Mouse (Mus musculus): Measurements from ENCODE around the gene Ndufa1.
"Not testable (repeated sequence)": the region's sequence is repeated elsewhere in the genome, so short reads cannot be mapped to it uniquely, and the experiment has no call there.

The Ndufa1 gene

GRCm38 (mm10) chrX:37191105-37191743 is at the start of gene Ndufa1, which contains the start of gene Rnf113a1:
Gene Ndufa1 (minus strand): TSS chrX:37191163.
Gene Rnf113a1 (plus strand): TSS chrX:37191245.
- DNase-seq (ENCODE audit: low read depth, low spot score) = peak; percentile 94

DNA sequence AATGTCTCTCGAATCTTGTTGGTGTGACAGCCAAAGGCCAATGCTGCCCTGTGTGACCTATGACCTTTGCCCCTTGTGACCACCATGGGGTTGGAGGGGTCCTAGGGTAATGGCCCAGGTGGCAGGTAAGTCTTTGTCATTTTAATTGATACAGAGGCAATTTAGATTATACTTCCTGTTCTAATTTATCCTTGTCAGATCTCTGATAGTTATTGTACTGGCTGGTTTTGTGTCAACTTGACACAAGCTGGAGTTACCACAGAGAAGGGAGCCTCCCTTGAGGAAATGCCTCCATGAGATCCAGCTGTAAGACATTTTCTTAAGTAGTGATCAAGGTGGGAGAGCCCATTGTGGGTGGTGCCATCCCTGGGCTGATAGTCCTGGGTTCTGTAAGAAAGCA is 31.2 kb upstream of the Ndufa1 start, which contains the start of gene Rhox1:
Gene Rhox1 (minus strand): TSS at position 101 of the 400 bp plus-strand sequence.
- DNase-seq (ENCODE audit: low read depth, low spot score) = not testable (repeated sequence)

GRCm38 (mm10) chrX:37210941-37211340 is 20.0 kb upstream of the Ndufa1 start, which contains the start of gene Gm9:
Gene Gm9 (minus strand): TSS chrX:37211041.
- no peak for DNase-seq (ENCODE audit: low read depth, low spot score)

DNA sequence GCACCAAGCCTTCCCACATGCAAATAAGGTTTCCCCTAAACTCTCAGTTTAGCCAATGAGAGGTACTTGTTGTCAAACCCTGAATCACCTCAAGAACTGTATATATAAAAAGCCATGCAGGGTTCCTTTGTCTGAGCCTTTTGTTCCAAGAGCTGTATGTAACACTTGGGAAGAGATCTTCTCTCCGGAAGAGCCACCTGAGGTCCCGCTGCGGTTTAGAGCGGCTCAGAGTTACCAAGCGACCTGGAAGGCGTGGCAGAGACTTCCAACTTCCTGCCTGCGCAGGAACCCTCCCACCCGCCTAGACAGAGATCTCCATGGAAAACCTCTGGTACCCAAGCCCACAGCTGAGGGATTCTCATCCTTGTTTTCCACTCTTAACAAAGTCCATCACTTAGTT is 7.7 kb upstream of the Ndufa1 start:
- no peak for DNase-seq (ENCODE audit: low read depth, low spot score)

- peak; percentile 27 for DNase-seq (ENCODE audit: low read depth, low spot score)
Measured at GRCm38 (mm10) chrX:37191744-37192379, 899 bp upstream of the Ndufa1 start.

DNA sequence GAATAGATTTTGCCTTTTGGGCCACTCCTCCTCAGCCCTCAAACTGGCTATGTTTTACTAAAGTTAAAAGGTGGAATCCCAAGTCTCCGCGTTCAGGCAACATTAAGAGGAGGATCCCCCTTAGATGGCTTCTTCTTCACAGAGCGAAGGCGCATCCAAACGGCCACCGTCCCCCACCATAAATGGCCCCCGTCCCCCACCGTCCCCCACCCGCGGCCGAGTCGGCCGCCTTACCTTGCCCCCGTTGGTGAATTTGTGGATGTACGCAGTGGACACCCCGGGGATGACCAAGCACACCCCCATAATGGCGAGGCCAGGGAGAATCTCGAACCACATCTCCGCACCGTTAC is 233 bp downstream of the Ndufa1 start:
- DNase-seq (ENCODE audit: low read depth, low spot score) = no peak

- DNase-seq (ENCODE audit: low read depth, low spot score) = peak; percentile 17
Measured at GRCm38 (mm10) chrX:37184401-37184800, 6.6 kb downstream of the Ndufa1 start.

DNA sequence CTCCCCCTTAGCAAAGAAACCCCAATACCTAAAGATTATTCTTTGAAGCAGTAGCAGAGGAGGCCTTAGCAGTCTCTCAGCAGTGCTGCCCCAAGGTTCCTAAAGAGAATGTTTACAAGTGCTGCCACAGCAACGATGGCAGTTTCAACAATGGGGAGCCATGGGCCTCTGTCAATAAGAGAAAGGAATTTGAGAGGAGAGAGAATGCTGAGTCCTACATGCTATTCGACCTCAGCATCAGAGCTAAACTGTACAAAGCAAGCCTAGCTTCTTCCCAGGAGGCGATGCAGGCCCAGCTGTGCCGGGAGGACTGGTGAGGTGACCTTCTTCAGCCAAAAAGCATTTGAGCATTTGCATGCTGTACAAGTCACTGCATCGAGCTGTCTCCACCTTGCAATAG is 22.2 kb downstream of the Ndufa1 start, which contains the start of gene Akap14:
Gene Akap14 (minus strand): TSS at position 101 of the 400 bp plus-strand sequence.
- DNase-seq (ENCODE audit: low read depth, low spot score) = no peak

DNA sequence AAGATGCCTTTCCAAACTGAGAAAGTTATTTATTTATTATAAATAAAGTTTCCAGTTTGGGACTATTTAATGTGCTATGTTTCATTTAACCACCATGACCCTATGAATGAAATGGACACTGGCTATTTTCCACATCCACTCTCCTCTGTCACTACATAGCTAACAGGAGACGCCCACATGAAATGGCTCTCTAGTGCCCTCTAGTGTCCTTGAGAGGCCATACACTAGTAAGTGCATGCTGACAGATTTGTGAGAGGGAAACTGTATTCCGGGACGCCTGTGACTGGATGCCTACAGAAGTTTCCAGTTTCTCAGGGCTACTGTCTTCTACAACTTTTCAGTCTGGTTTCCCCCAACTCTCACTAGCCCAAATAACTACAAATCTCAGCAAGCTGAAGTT is 23.9 kb downstream of the Ndufa1 start:
- peak; percentile 68 for DNase-seq (ENCODE audit: low read depth, low spot score)

GRCm38 (mm10) chrX:37163115-37163514 is 27.8 kb downstream of the Ndufa1 start:
- DNase-seq (ENCODE audit: low read depth, low spot score) = no peak

- no peak for DNase-seq (ENCODE audit: low read depth, low spot score)
Measured at GRCm38 (mm10) chrX:37161169-37161568, 29.8 kb downstream of the Ndufa1 start.

DNA sequence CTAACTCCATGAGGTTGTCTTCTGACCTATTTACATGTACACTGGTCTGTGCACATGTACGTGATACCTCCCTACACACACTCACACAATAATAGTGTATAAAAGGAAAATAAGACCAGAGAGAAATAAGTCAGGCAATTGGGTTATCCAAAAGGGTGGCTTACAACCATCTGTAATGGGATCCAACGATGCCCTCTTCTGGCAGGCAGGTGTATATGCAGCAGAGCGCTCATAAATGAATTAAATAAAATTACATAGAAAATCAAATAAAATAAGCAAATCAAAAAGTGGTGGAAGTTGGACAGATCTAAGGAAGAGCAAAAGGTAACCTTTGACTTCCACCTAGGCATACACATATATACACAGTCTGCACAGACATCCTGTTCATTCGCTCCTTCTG is 33.1 kb downstream of the Ndufa1 start:
- peak; percentile 14 for DNase-seq (ENCODE audit: low read depth, low spot score)

GRCm38 (mm10) chrX:37144954-37145353 is 46.0 kb downstream of the Ndufa1 start:
- peak; percentile 34 for DNase-seq (ENCODE audit: low read depth, low spot score)

DNA sequence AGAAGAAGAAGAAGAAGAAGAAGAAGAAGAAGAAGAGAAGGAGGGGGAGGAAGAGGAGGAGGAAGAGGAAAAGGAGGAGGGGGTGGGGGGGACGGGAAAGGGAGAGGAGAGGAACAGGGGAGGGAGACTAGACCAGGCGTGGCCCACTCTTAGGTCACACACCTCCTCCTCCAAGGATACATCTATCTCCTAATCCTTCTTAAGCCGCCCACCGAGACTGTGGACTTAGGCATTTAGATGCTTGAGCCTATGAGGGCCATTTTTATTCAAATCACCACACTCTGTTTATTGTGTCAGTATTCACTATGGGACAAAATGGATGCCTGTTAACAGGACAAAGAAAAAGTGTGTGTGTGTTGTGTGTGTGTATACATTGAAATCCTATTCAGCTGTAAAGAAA is 46.5 kb downstream of the Ndufa1 start:
- not testable (repeated sequence) for DNase-seq (ENCODE audit: low read depth, low spot score)

DNA sequence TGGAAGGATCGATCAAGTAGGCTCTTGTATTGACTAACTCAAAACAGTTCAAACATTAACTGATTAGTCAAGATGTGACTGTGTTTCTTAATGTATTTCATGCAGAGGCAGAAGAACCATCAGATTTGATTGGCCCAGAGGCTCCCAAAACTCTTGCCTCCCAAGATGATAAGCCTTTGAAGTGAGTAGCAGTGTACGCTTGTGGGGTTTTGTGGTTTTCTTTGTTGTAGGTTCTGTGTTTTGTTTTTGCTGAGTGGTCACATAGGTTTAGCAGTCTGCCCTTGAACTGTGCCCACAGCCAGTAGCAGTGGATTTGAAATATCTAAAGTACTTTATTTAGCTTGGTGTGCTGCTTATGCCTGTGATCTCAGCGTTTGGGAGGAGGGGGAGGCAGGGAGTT is 49.2 kb downstream of the Ndufa1 start:
- no peak for DNase-seq (ENCODE audit: low read depth, low spot score)

Measured in brain, adult 2 months (tissue).